Mouse (Mus musculus) 3T3-L1 (cell line): ENCODE results near the gene Sod1.
A peak's percentile ranks its signal among the peaks of the same experiment; 100 is the strongest.
"Not testable (repeated sequence)": the region's sequence is repeated elsewhere in the genome, so short reads cannot be mapped to it uniquely, and the experiment has no call there.

ENCODE experiments used
- DNase-seq: peaks from one replicate; pipeline ENCODE4 v3.0.0-alpha.2; 2015; ENCODE audit warnings: low read depth, low spot score

Sod1 gene

DNA sequence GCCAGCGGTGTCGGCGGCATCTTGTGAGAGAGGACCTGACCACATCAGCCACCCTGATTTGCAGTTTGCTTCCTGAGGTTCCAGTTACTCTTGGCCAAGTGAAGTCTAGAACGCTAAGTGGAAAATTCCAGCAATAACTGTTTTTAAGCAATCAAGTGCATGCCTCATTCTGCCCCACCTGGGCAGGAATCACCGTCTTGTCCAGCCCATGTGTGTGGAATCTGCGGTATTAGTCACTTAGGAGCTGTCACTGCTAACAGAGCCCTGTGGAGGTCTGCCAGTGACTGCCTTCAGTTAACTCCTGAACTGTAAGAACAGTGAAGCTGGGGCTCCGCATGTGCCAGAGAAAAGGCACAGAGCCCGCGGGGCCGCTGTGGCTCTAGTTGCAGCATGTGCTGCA is 9.8 kb upstream of the Sod1 start:
- peak; percentile 63 for DNase-seq

DNA sequence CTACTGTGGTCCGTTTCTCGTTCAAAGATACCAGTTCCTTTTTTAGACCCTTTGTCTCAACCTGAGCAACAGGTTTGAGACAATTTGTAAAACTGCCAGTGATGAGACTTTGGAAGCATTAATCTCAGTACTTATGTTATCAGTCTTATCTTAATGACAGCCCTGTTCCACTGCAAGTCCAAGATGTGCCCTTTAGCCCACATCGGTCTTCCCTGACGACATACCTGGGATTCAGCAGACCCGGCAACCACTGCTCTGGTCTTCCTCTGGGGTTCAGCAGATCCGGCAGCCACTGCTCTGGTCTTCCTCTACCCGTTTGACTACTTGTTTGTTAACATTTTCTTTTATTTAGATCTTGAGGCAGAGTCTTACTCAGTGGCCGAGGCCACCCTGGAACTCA is 8.8 kb upstream of the Sod1 start:
- no peak for DNase-seq

DNA sequence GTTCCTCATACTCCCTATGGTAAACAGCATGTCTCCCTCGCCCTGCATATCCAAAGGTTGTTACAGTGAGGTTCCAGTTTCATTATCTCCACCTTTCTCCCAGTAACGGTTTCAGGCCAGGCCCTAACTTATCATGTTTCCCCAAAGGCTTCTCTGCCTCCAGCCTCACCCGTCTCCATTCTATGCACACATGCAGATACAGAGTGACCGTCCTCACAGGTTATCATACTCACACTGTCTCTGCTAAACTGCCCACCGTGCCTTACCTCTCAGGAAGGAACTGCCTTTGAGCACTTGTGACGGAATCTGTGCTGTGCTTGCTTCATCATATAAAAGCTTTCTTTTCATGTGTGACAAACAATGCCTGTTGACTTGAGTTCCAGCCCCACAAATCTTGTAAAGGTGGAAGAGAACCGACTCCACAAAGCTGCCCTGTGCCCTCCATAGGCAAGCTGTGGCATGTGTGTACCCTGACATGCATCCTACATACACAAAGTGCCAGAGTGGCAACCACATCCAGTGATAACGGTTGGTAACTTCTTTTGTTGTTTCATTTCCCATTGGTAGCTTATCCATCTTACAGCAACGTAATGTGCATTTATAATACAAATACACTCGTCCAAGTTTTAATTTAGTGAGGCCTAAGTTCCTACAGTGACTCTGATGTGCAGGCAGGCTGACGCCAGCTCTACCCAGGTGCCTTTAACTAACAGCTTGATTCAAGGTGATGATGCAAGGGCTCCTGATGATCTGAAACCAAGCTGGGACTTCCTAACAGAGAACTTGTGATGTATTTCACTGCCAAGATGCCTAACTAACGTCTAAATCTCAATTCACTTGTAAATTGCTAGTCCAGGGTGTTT is 6.8 kb upstream of the Sod1 start:
- no peak for DNase-seq

- no peak for DNase-seq
These were observed 5.6 kb upstream of the Sod1 start for GRCm38 (mm10) chr16:90214731-90215565.

DNA sequence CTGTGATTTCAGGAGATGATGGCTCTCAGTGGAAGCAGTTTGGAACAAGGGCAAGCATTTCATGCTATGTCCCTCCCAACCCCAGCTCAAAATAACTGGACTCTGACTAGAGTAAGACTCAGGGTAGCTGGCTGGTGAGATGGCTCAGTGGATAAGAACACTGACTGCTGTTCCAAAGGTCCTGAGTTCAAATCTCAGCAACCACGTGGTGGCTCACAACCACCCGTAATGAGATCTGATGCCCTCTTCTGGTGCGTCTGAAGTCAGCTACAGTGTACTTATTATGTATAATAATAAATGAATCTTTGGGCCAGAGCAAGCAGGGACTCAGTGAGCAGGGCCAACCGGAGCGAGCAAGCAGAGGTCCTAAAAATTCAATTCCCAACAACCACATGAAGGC is 4.7 kb upstream of the Sod1 start:
- DNase-seq = not testable (repeated sequence)

DNA sequence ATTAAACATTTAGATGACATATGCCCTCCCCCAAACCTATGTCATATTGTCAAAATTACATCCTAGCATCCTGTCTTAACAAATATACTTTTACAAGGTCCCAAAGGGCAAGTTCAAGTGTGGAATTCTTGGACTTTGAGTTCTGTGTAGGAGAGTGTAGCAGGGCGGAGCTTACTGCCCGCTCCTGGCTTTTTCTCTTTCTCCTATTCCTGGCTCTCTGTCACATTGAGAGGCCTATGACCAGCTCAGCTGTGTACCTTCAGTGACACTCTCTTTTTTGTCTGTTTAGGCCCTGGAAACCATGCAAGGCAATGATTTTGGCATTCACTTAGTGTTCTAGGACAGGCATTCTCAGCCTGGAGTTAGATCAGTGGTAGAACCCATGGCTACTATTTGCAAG is 4.1 kb upstream of the Sod1 start:
- DNase-seq = no peak

- DNase-seq = no peak
These were observed 3.2 kb upstream of the Sod1 start for GRCm38 (mm10) chr16:90217356-90217755.

DNA sequence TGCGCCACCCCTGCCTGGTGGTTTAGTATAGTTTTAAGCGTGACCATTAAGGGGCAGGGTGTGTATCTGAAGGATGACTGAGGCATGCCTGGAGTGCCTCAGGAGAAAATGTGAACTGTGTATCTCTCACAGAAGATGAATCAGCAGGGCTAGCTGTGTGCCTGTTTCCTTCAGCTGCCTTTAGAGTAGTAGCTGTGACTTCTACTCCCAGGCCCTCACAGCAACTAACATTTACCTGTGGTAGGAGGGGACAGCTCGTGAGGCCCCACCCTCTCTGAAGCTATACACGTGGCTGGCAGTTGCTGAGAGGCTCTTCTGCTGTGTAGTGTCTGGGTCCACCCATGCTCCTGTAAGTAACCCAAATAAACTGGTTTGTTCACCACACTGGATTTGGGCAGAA is 2.6 kb upstream of the Sod1 start:
- DNase-seq = peak; percentile 36

DNA sequence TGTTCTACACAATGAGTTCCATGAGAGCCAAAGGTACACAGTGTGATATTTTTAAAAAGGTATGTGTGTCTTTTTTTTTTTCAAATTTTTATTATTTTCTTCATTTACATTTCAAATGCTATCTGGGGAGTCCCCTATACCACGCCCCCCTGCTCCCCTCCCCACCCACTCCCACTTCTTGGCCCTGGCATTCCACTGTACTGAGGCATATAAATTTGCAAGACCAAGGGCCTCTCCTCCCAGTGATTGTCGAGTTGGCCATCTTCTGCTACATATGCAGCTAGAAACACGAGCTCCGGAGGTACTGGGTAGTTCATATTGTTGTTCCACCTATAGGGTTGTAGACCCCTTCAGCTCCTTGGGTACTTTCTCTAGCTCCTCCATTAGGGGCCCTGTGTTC is 1.1 kb upstream of the Sod1 start:
- DNase-seq = not testable (repeated sequence)

GRCm38 (mm10) chr16:90220892-90221431 is 408 bp downstream of the Sod1 start:
- no peak for DNase-seq

DNA sequence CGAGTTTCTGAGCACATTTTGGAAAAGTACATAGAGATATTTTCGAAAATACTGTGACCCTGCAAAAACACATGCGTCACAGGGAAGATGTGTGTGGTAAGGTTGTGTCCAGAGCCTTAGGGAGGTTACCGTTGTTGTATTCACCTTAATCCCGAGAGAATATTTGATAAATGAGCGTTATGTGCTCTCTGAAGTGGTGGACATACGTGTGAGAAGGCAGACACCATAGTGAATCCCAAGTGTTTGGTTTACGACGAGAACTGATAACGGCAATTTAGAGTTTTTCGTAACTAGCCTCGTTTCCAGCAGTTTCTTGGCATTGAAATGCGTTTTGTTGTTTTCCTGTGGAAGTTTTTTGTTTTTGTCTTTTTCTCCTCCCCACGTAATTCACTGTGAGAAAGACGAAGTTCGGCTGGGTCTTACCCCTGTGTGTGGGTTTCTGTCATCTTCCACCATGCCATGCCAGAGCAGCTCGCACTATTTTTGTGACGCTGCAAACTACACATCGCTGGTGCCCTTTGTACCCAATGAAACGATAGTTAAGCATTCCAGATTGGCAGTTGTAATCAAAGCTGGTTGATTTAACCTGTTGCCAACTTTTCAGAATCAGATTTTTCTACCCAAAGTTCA is 1.0 kb downstream of the Sod1 start:
- DNase-seq = peak; percentile 51

DNA sequence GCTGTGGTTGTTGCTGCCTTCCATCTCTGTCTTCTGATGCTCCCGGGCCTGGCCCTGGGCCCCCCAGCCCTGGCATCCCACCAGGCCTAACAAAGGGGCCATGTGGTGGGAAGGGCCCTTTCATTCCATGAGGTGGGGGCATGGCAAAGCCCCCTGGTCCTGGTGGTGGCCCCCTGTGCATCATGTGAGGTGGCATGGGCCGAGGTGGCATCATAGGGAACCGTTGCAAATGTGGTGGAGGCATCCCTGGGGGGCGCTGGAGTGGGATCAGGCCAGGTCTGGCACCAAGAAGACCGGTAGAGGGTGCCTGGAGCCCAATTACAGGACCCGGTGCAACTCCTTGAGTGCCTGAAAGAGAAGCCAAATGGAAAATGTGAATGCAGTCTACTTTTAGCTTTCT is 9.3 kb downstream of the Sod1 start:
- no peak for DNase-seq

DNA sequence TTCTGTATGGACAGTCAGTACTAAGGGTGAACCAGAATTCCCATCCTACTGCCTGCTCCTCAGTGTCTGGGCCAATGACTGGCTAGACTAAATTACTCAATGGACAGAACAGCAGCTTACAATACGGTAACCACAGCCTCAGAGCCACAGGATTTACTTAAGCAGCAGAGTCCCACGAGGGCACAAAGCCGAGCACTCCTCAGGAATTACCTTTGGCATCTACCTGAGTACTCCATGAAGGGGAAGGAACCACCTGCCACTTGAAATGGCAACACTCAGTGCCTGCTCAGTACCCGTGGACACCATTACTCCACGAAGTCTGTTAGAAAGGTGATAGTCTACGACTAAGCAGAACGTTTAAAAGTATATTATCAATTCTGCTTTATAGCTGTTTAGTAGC is 10.7 kb downstream of the Sod1 start:
- no peak for DNase-seq

- no peak for DNase-seq
These were observed 13.1 kb downstream of the Sod1 start for GRCm38 (mm10) chr16:90233702-90234101.

- no peak for DNase-seq
These were observed 14.1 kb downstream of the Sod1 start for GRCm38 (mm10) chr16:90234617-90235016.

- no peak for DNase-seq
These were observed 14.6 kb downstream of the Sod1 start for GRCm38 (mm10) chr16:90235188-90235587.

- DNase-seq = no peak
These were observed 18.7 kb downstream of the Sod1 start for GRCm38 (mm10) chr16:90239128-90239746.

- no peak for DNase-seq
These were observed 21.3 kb downstream of the Sod1 start for GRCm38 (mm10) chr16:90241875-90242274.

DNA sequence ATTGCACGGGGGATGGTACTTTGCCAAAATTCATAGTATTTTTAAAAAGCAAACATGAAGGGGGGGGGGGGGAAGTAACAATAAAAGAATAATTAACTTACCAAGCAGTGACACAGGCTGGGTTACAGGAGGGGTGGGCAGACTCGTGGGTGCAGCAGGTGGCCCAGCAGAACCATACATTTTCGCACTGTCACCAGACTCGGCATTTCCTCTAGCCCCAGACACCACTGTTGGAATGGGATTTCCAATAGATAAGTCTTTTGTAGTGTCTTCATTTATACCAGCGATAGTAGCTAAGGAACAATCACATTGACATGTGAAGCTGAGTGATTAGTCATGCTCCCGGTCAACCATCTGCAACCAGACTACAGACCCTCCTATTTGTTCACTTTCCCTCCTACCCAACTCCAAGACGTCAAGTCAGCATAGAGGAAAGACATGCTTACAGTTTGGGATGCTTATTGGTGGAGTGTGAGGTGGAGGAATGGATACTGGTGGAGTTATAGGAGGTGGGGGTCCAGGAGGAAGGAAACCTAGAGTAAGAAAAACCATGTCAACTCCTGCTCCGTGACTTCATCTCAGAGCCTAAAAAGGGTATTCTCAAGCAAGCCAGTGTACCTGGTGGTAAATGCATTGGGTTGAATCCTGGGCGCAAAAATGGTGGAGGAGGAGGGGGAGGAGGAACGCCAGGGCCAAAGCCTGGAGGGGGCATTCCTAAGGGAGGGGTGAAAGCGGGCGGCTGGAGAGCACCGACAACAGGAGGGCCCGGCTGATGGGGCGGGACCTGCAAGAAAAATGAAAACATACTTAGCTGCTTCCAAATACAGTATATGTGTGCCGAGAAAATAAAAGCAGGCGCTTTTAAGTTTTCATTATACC is 22.1 kb downstream of the Sod1 start:
- DNase-seq = no peak

GRCm38 (mm10) chr16:90250099-90250498 is 29.5 kb downstream of the Sod1 start:
- DNase-seq = no peak

GRCm38 (mm10) chr16:90251256-90251655 is 30.7 kb downstream of the Sod1 start:
- DNase-seq = not testable (repeated sequence)
